Mouse (Mus musculus): Measurements from ENCODE around the gene Cpsf4l.

DNA sequence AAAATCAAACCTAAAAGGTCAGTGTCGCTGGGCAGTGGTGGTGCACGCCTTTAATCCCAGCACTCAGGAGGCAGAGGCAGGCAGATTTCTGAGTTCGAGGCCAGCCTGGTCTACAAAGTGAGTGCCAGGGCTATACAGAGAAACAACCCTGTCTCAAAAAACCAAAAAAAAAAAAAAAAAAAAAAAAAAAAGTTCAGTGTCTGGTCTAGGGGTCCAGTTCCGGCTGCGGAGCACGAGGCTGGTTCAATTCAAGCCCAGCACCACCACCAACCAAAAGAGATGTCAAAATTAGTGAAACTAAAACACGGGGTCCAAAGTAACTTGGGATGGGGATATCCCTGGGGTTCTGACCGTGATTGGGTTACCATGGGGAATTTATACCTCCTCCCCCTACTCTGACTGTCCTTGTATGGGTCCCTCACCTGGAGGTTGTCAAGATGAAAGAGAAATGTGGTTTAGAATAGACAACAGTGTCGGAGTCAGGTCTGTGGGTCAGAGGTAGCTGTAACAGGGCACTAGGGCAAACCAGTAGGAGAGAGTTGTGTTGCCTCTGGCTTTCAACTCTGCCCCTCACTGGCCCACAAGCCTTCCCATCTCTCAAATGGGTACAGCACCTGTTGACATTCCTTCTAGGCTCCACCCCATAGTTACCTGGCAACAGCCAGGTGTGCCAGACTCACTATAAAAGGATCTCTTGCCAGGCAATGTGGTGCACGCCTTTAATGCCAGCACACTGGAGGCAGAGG lies 43.0 kb upstream of the Cpsf4l start:
- TF ChIP-seq CTCF (IDR thresholded peaks at IDR 0.05; ENCODE audit: low read depth) (no peak), EP300 (IDR thresholded peaks at IDR 0.05; ENCODE audit: low read depth) (no peak)
